Mouse (Mus musculus) cerebellum, adult 2 months (tissue): ENCODE data around the gene Tcf7l2.

Experiments
- CTCF ChIP-seq: fragments of 200-500 bp; IDR thresholded peaks from 2 replicates; pipeline ENCODE4 v1.5.1; 2011; ENCODE audit warnings: low read depth, mild to moderate bottlenecking, control low read depth, low read length, moderate library complexity, borderline replicate concordance; ENCODE audit not compliant: insufficient read depth
- POLR2A ChIP-seq: fragments of 200-500 bp; IDR thresholded peaks from 2 replicates; pipeline ENCODE4 v1.6.1; 2011; ENCODE audit warnings: low read length, control low read depth, borderline replicate concordance; ENCODE audit not compliant: insufficient read depth

DNA sequence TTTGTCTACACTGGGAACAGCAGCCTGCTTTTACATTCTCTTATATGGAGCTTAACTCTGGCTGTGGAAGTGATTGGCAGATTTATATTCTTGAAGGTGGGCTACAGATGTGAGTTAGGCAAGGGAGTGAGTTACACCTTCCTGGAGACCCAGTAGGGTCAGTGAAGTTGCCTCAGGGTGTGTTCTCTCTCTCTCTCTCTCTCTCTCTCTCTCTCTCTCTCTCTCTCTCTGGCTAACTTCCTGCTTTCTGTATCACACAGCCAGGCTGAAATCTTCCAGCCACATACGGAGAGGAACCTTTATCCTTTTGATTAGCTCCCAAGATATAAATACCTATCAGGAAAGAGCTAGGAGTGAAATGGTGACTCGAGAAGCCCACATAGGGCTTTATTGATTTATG, 26.0 kb downstream of the Tcf7l2 start:
- TF ChIP-seq CTCF (no peak), POLR2A (no peak)
